Mouse (Mus musculus): ENCODE measurements around the gene Fastkd5.

DNA sequence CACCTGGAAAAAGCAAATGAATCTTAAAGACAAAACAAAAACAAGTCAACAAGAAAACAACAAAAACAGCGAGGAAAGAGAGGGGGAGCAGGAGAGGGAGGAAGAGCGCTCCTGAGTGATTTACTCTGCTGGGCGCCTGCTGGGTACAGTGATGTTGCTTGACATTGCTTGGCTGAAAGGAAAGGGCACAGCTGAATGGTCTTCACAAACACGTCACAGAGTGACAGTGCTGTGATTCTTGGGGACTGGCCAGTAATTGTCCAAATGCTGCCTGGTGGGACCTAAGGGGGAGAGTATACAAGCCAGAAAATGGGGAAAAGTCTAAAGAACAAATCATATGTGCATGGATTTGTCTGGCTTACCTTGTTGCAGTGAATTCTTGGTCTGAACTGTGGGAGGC, 27.6 kb downstream of the Fastkd5 start:
- TF ChIP-seq CTCF (conservative IDR thresholded peaks at IDR 0.05; ENCODE audit: low read length) (no peak), NANOG (IDR thresholded peaks at IDR 0.05; ENCODE audit: borderline replicate concordance, low read length) (no peak), POU5F1 (IDR thresholded peaks at IDR 0.05; ENCODE audit: borderline replicate concordance, low read length) (no peak)

All from E14TG2a.4 (cell line).